Mouse (Mus musculus): ENCODE data around the gene AA986860. TPM values are rescaled to one million over a fixed set of nuclear protein-coding genes. Genes with fewer than 3 reads are reported as not detected.
A peak's percentile ranks its signal among the peaks of the same experiment; 100 is the strongest.

AA986860 gene
- polyA plus RNA-seq, 1 experiment from 2014 or later: 47.7 TPM

DNA sequence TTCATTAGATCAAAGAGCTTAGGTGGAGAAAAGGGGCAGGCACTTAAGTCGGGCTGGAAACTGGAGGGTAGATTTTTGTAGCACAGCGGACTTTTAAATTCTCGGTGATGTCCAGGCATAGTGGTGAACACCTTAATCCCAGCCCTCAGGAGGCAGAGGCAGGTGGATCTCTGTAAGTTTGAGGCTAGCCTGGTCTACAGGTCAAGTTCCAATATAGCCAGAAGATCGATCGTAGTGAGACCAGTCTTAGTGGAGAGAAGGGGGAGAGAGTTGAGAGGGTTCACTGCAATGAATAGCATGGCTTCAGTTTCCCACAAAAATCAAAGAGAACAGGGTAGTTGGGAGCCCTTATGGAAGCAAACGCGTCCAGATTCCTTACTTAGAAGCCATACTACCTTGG, 6.1 kb downstream of the AA986860 start:
- Histone ChIP-seq H3K4me2 (replicated peaks; ENCODE audit: low read depth) (no peak overlapping the region), H3K27ac (replicated peaks) (peak overlapping the region; percentile 31), H3K36me3 (ENCODE audit: control insufficient read depth, insufficient read depth, low read length) (0 out of 2 replicates have a peak, but pooled peaks cover under 1% of the 10 kb centered on the region), H3K27me3 (ENCODE audit: control insufficient read depth, insufficient read depth, low read length) (no peaks in the 10 kb centered on the region), H3K9me3 (ENCODE audit: control insufficient read depth, low read length) (no peaks in the 10 kb centered on the region), H3K9ac (ENCODE audit: low read length) (no peak overlapping the region), H3K4me3 (ENCODE audit: low read depth, low read length) (no peak overlapping the region), H3K4me1 (replicated peaks; ENCODE audit: control insufficient read depth, insufficient read depth) (peaks cover 4% of the 10 kb centered on the region)
- no peak for TF ChIP-seq CTCF (IDR thresholded peaks at IDR 0.05; ENCODE audit: low read depth)
- TF ChIP-seq EP300 (optimal IDR thresholded peaks at IDR 0.05): no peak
- DNase-seq (ENCODE audit: low spot score): no peak
- ATAC-seq (ENCODE audit: low FRiP score, low TSS enrichment): no peak
- 82% methylated on average over 7 of the region's 7 CpGs for WGBS

GRCm38 (mm10) chr1:130738551-130739106, 6.9 kb downstream of the AA986860 start:
- Histone ChIP-seq H3K4me3 (ENCODE audit: low read depth, low read length) (no peak overlapping the region), H3K27me3 (ENCODE audit: control insufficient read depth, insufficient read depth, low read length) (no peaks in the 10 kb centered on the region), H3K27ac (replicated peaks) (0 out of 2 replicates have a peak overlapping the region, but pooled peaks have one; percentile 13), H3K4me1 (replicated peaks; ENCODE audit: control insufficient read depth, insufficient read depth) (peaks cover 4% of the 10 kb centered on the region), H3K9ac (ENCODE audit: low read length) (no peak overlapping the region; the same call in 1 of the 2 replicates), H3K4me2 (replicated peaks; ENCODE audit: low read depth) (no peak overlapping the region), H3K9me3 (ENCODE audit: control insufficient read depth, low read length) (no peaks in the 10 kb centered on the region), H3K36me3 (ENCODE audit: control insufficient read depth, insufficient read depth, low read length) (0 out of 2 replicates have a peak, but pooled peaks cover 4% of the 10 kb centered on the region)
- WGBS: 65% methylated on average over 3 of the region's 3 CpGs
- no peak for DNase-seq (ENCODE audit: low spot score)
- TF ChIP-seq CTCF (IDR thresholded peaks at IDR 0.05; ENCODE audit: low read depth): no peak
- no peak for TF ChIP-seq EP300 (optimal IDR thresholded peaks at IDR 0.05)
- ATAC-seq (ENCODE audit: low FRiP score, low TSS enrichment): no peak

DNA sequence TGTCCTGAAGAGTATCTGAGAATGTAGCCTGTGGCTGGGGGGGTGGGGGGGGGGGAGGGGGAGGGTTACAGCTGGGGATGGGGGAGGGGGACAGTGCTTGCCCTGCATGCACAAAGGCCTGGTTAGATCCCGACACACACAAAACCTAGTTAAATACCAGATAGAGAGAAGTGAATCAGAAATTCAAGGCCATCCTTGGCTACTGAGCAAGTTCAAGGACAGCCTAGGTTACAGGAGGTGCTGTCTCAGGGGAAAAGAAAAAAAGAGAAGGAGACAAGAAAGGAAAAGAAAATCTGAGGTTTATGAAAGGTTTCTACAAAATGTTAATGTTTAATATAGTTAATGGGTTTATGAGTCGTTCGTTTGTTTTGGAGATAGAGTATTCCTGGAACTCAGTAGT, 7.9 kb downstream of the AA986860 start:
- H3K9ac ChIP-seq (ENCODE audit: low read length): no peak overlapping the region
- ATAC-seq (ENCODE audit: low FRiP score, low TSS enrichment): no peak
- no peak overlapping the region for H3K4me2 ChIP-seq (replicated peaks; ENCODE audit: low read depth)
- TF ChIP-seq EP300 (optimal IDR thresholded peaks at IDR 0.05) (no peak), CTCF (IDR thresholded peaks at IDR 0.05; ENCODE audit: low read depth) (no peak)
- H3K36me3 ChIP-seq (ENCODE audit: control insufficient read depth, insufficient read depth, low read length): 0 out of 2 replicates have a peak, but pooled peaks cover 4% of the 10 kb centered on the region
- no peak for DNase-seq (ENCODE audit: low spot score)
- H3K27ac ChIP-seq (replicated peaks): no peak overlapping the region
- no peaks in the 10 kb centered on the region for H3K27me3 ChIP-seq (ENCODE audit: control insufficient read depth, insufficient read depth, low read length)
- no peak overlapping the region for H3K4me3 ChIP-seq (ENCODE audit: low read depth, low read length)
- H3K9me3 ChIP-seq (ENCODE audit: control insufficient read depth, low read length): no peaks in the 10 kb centered on the region
- peaks cover 4% of the 10 kb centered on the region for H3K4me1 ChIP-seq (replicated peaks; ENCODE audit: control insufficient read depth, insufficient read depth)
- 52% methylated on average over 3 of the region's 3 CpGs for WGBS

- Histone ChIP-seq H3K9ac (ENCODE audit: low read length) (no peak overlapping the region), H3K4me1 (replicated peaks; ENCODE audit: control insufficient read depth, insufficient read depth) (peaks cover 4% of the 10 kb centered on the region), H3K4me3 (ENCODE audit: low read depth, low read length) (no peak overlapping the region), H3K27ac (replicated peaks) (peak overlapping the region; percentile 77), H3K36me3 (ENCODE audit: control insufficient read depth, insufficient read depth, low read length) (0 out of 2 replicates have a peak, but pooled peaks cover 4% of the 10 kb centered on the region), H3K27me3 (ENCODE audit: control insufficient read depth, insufficient read depth, low read length) (no peaks in the 10 kb centered on the region), H3K9me3 (ENCODE audit: control insufficient read depth, low read length) (no peaks in the 10 kb centered on the region), H3K4me2 (replicated peaks; ENCODE audit: low read depth) (no peak overlapping the region)
- peak; percentile 33 for DNase-seq (ENCODE audit: low spot score)
- WGBS: 46% methylated on average over 4 of the region's 4 CpGs
- ATAC-seq (ENCODE audit: low FRiP score, low TSS enrichment): no peak
- TF ChIP-seq EP300 (optimal IDR thresholded peaks at IDR 0.05) (no peak), CTCF (IDR thresholded peaks at IDR 0.05; ENCODE audit: low read depth) (no peak)
Observed at GRCm38 (mm10) chr1:130740227-130740648, 8.5 kb downstream of the AA986860 start.

GRCm38 (mm10) chr1:130740781-130741720, 9.3 kb downstream of the AA986860 start:
- Histone ChIP-seq H3K4me1 (replicated peaks; ENCODE audit: control insufficient read depth, insufficient read depth) (peaks cover 4% of the 10 kb centered on the region), H3K4me3 (ENCODE audit: low read depth, low read length) (no peak overlapping the region), H3K27ac (replicated peaks) (peak overlapping the region; percentile 77), H3K27me3 (ENCODE audit: control insufficient read depth, insufficient read depth, low read length) (no peaks in the 10 kb centered on the region), H3K4me2 (replicated peaks; ENCODE audit: low read depth) (no peak overlapping the region), H3K36me3 (ENCODE audit: control insufficient read depth, insufficient read depth, low read length) (0 out of 2 replicates have a peak, but pooled peaks cover 4% of the 10 kb centered on the region), H3K9ac (ENCODE audit: low read length) (no peak overlapping the region), H3K9me3 (ENCODE audit: control insufficient read depth, low read length) (no peaks in the 10 kb centered on the region)
- 47% methylated on average over 15 of the region's 15 CpGs for WGBS
- no peak for TF ChIP-seq EP300 (optimal IDR thresholded peaks at IDR 0.05)
- DNase-seq (ENCODE audit: low spot score) (peak; percentile 27), ATAC-seq (ENCODE audit: low FRiP score, low TSS enrichment) (peak; percentile 58)
